Mouse (Mus musculus) left cerebral cortex, postnatal 25 days (tissue): ENCODE measurements around the gene Tnfsf9. TPM values are rescaled to one million over a fixed set of nuclear protein-coding genes. Genes with fewer than 3 reads are reported as not detected.

Experiments
- DNase-seq, 2 experiments: peaks; one replicate each; pipeline ENCODE4 v3.0.0; 2022; ENCODE audit warnings: low spot score in 2 of 2, mixed read lengths in 1 of 2
- intact Hi-C: fragments of 180-260 bp; cut with DNase I; formaldehyde crosslinking; loops from one replicate; pipeline ENCODE4 v1.15.1; 2025
- total RNA-seq, 2 experiments: library from RNA; stranded (reverse); gene quantifications; 2 replicates each; pipeline ENCODE4 v1.2.3; 2021

The Tnfsf9 gene
- total RNA-seq, 2 experiments from 2014 or later = 1.2 TPM; not detected in 1

DNA sequence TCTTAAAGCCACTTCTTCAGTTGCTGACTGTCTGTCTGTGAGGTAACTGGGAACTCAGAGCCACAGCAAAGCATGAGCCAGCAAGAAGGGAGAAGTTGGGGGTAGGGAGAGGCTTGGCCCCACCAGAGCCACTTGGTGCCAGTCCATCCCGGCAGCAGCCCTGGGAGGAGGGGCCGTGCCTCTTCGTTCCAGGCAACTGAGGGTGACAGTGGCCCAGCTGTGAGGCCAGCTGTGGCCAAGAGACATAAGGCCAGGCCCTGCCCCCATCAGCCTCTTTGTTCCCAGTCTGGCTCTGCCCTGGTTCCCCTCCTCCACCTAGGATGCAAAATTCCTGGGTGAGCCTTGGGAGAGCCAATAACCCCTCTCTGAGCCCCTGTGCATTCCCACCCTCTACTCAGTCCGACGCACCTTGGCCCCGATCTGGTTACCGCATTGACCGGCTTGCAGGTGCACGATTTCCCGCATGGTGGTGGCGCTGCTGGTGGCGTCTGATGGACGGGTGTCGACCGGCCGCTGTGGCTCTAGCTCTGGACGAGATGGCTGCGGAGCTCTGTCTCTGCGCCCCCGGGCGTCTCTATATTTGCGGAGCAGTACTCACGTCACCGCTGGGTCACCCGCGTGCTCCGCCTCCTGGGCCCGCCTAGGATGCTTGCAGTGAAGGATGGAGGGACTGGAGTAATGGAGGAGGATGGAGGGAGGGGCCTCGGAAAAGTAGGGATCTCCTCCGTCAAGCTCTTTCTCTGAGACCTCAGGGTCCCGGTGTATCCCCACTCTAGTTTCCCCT is 17.9 kb upstream of the Tnfsf9 start, which contains the start of gene Tubb4a:
TSS of gene Tubb4a (minus strand) at position 734 of the 784 bp plus-strand sequence.
- peak; percentile 85 to 94 for DNase-seq
- intact Hi-C loops = loop anchor here (1.0 kb wide), 1 partner anchor 27 kb away; no protein-coding TSS in a partner anchor

DNA sequence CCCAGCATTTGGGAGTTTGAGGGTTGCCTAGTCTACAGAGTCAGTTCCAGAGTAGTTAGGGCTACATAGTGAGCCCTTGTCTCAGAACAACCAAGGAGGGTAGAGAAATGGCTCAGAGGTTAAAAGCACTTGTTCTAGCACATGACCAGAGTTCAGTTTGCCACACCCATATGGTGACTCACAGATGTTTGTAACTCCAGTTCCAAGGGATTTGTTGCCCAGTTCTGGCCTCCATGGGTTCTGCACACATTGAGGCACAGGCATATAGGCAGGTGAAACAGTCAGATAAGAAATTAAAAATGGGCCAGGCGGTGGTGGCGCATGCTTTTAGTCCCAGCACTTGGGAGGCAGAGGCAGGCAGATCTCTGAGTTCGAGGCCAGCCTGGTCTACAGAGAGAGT is 10.9 kb upstream of the Tnfsf9 start:
- no peak for DNase-seq
- intact Hi-C loops = no loop called here

DNA sequence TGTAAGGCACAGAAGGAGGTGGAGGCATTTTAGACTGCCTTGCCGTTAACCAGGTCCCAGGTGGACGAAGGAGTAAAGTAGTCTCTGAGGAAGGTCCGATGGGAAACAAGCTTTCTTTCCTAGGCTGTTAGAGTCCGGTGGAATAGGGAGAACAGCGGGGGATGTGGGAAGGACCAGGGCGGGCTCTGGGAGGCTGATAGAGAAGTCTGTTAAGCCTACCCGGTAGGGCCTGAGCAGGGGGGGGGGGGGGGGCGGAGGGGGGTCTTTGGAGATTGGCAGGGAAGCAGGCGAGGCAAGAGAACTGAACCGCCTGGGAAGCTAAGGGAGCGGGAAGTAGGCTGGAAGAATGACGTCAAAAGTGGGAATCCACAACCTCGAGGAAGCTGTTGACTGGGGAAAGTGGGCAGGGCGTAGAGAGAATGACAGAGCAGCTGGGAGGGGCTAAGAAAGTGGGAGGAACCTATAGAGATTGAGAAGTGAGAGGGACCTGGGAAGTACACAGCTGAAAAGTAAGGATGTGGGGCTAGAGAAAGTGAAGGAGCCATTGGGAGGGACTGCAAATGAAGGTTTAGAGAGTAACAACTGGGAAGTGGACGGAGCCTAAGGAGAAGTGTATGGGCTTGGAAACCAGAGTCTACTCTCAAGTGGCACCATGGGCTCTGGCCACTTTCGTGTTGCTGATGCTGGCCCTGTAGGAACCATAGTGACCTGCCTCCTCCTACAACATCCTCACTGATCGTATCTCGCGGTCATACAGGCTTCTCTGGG is 9.1 kb upstream of the Tnfsf9 start:
- intact Hi-C loops = loop anchor here (1.0 to 2.0 kb wide), 2 partner anchors 71 to 239 kb away; no protein-coding TSS in a partner anchor
- peak in 1 of 2 experiments; percentile 46 for DNase-seq

DNA sequence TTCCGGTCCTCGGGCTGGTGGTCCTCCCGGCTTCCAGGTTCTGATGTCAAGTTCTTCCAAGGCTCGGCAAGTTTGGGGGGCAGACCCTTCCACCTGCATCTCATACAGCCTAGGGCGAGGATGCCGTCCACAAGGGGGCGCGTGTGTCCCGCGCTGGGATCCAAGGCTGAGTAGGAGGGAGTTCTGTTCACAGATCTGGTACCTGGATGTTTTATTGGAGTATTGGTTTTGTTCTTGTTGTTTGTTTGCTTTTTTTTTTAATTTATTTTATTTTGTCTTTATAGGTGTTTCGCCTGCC is 8.6 kb upstream of the Tnfsf9 start:
- intact Hi-C loops = loop anchor here (1.0 to 2.0 kb wide), 2 partner anchors 71 to 238 kb away; no protein-coding TSS in a partner anchor

DNA sequence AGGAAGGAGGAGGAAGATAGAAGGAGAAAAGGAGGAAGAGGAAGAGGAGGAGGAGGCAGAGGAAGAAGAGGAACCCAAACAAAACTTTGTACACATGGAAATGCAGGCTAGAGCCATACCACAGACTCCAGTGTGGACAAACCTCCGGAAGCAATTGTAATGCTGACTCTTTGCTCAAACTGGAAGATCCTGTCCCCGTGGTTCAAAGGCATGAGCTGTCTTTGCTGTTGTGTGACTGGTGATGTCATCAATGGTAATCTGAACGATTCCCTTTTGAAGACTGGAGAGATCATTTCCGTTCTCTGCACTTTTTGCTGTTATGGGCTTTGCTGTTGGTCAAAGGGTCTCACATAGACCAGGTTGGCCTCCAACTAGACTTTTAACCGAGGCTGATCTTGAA is 6.8 kb upstream of the Tnfsf9 start:
- DNase-seq = no peak
- intact Hi-C loops = no loop called here

More for the DNA sequence above, 8.6 kb upstream of the Tnfsf9 start:
- DNase-seq = peak; percentile 80 to 83

DNA sequence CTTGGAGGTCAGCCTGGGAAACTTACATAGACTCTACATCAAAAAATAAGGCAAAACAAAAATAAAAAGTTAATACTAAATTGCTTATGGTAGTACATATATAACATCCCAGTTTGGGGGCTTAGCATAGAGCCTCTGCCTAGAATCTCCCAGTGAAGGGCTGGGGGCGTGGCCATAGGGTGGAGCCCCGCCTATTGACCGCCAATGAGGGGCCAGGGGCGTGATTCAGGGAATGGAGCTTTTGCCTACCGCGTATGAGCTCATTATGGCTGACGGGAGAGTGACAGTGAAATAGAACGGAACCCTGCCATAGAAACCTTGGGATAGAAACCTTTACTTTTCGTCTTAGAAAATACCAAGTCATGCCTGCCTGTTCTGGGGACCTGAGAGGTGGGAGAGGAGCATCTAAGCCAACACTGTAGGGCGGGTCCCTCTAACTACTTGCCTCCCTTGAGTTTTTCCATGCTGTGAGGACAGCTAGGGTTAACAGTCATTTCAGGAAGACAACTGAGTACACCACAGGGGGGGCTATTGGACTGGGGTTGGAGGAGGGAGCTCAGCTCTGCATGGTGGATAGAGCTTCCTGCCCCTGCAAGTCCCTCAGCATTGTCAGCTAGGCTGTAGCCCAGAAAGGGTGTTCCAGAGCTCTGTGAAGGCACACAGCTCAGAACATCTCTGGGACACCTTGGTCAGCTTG is 5.3 kb upstream of the Tnfsf9 start:
- intact Hi-C loops = no loop called here
- DNase-seq = no peak

DNA sequence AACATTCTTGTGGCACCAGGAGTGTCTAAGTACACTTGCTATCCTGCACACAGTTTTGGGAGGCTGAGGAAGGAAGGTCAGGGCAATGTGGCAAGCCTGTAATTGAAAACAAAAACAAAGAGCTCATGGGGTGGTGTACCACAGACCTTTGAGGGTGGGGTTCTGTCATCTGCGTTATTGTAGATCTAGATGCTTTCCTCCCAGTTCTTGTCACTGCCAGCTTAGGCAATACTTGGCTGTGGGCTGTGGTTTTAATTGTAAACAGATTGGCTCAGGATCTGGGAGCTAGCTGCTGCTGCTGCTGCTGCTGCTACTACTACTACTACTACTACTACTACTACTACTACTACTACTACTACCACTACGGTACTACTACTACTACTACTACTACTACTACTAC is 2.8 kb upstream of the Tnfsf9 start:
- intact Hi-C loops = no loop called here
- no peak for DNase-seq

DNA sequence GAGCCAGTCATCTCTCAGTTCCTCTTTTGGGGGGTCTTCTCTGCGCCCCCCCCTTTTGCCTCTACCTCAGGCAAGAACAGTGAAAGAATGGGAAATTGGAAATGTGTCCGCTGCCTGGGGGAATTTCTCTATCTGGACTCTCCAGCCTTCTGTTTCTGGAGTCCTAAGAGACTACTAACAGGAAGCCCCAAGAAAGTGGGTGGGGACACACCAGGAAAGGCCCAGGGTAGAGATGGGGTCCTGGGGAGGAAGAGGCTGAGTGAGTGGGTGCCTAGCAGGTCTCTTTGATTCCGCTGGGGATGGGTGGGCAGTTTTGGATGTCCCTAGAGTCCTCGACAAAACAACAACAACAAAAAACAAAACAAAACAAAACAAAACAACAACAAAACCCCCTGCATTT is 629 bp upstream of the Tnfsf9 start:
- intact Hi-C loops = no loop called here

DNA sequence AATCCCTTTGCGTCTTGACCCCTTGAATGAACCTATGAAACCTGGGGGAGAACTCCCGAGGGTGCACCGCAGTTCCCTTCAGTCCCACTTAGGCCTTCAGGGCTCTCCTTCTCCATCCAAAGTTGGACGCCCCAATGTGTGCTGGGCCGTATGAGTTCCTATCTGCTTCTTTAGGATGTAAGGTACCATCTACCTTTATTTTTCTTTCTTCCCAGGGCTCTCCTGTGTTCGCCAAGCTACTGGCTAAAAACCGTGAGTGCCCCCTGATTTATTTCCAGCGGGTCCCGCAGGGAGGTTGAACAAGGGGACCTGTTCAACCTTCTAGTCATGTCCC is 877 bp downstream of the Tnfsf9 start:
- intact Hi-C loops = no loop called here
- no peak for DNase-seq

More for the DNA sequence above, 629 bp upstream of the Tnfsf9 start:
- no peak for DNase-seq

DNA sequence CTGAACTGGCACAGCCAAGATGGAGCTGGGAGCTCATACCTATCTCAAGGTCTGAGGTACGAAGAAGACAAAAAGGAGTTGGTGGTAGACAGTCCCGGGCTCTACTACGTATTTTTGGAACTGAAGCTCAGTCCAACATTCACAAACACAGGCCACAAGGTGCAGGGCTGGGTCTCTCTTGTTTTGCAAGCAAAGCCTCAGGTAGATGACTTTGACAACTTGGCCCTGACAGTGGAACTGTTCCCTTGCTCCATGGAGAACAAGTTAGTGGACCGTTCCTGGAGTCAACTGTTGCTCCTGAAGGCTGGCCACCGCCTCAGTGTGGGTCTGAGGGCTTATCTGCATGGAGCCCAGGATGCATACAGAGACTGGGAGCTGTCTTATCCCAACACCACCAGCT is 1.9 kb downstream of the Tnfsf9 start:
- intact Hi-C loops = no loop called here
- no peak for DNase-seq

DNA sequence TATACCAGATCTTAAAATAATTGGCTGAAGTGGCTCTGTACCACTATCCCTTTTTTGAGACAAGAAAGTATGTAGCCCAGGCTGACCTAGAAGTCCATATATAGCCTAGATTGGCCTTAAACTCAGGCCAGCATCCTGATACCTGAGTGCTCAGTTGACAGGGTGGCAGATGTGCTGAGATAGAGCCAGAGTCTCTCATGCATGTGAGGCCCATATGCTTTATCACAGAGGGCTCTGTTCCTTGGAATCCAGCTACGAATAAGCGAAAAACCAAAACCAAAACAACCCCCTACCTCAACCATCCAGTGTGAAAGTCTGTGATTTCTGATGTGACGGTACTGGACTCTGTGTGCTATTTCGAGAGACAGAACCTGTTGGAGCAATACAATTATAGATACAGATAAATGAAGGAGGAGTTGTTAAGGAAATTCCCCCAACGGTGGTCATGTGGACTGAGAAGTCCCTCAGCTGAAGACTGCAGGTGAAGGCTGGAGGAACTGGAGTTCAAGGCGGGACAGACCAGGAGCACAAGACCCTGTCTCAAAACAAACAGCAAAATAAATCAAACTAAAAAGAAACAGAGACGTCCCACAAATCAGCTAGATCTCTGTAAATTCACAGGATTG is 3.0 kb downstream of the Tnfsf9 start:
- intact Hi-C loops = no loop called here
- DNase-seq = no peak

DNA sequence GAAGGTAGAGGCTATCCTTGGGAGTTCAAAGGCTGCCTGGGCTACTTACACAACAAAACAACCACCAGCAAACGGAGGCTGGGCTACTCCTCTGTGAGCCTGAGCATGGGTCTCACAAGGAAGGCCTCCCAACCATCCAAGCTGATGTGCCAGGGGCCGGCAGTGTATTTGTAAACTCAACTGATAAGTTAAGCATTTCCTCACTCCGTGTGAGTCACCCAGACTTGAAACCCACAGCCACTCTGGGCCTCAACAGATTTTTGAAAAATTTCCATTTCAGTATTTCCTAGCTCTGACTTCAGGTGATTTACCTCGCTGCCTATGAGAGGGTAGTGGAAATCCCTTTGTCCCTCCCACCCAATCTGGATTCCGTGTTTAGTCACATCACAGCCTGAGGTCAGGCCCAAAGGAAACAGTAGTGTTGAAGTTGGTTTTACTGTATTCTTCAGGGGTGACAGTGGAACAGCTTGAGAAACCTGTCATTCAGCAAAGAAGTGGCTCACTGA is 3.6 kb downstream of the Tnfsf9 start:
- intact Hi-C loops = no loop called here

DNA sequence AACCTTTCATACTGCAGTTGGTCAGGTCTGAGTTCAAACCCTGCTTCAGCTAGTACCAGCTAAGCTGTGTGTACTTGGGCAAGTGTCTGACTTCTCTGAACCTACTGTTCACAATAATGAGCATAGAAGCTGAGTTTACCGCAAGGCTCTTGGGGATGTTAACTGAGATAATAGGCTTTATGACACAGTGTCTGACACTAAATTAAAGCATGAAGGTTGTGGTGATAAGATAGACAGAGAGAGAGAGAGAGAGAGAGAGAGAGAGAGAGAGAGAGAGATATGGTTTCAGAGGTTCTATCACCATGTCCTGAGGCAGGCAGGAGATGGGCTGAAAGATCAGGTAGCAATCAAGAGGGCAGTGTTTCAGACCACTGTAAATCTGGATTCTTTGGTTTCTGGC is 4.9 kb downstream of the Tnfsf9 start:
- intact Hi-C loops = no loop called here
- no peak for DNase-seq

More for the DNA sequence above, 3.6 kb downstream of the Tnfsf9 start:
- DNase-seq = no peak

DNA sequence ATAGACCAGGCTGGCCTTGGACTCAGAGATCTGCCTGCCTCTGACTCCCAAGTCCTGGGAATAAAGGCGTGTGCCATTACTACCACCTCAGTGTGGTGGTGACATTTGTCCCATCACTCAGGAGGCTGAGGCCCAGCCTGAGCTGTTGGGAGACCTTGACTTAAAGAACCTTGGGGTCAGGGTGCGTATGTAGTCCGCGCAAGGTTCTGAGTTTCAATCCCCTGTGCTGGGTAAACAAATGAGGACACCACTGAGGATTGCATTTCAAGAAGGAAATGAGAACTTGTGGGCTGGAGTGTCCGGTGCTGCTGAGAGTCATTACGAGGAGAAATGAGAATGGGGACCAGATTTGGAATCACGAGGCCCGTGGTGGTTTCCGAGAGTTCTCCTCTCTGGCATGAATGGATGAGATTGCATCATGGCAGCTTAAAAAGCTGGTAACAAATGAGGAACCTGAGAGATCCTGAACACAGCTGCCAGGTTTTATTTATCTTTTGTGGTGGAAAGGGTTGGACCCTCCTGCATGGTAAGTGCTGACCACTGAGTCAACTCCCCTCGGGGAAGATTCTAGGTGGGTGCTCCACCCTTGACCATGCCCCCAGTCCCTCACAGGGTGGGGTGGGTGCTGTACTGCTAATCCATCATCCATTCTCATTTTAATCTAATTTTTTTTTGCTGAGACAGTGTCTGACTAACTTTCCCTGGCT is 7.8 kb downstream of the Tnfsf9 start:
- intact Hi-C loops = no loop called here

DNA sequence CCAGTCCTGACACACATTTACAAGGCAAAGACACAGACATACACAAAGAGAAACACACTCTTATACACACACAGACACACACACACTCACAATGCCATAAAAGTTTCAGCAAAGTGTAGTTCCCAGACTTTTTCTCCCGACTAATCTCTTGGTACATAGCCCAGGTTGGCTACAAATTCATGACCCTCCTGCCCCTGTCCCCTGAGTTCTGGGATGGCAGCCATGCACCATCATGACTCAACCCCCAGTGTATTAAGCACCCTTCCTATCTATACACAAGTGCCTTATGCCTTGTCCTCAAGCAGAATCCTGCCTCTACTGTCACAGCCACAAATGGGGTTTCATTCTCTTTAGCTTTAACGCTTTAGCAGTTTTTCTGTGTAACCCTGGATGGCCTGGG is 11.7 kb downstream of the Tnfsf9 start:
- intact Hi-C loops = no loop called here
- DNase-seq = no peak

More for the DNA sequence above, 7.8 kb downstream of the Tnfsf9 start:
- DNase-seq = no peak

DNA sequence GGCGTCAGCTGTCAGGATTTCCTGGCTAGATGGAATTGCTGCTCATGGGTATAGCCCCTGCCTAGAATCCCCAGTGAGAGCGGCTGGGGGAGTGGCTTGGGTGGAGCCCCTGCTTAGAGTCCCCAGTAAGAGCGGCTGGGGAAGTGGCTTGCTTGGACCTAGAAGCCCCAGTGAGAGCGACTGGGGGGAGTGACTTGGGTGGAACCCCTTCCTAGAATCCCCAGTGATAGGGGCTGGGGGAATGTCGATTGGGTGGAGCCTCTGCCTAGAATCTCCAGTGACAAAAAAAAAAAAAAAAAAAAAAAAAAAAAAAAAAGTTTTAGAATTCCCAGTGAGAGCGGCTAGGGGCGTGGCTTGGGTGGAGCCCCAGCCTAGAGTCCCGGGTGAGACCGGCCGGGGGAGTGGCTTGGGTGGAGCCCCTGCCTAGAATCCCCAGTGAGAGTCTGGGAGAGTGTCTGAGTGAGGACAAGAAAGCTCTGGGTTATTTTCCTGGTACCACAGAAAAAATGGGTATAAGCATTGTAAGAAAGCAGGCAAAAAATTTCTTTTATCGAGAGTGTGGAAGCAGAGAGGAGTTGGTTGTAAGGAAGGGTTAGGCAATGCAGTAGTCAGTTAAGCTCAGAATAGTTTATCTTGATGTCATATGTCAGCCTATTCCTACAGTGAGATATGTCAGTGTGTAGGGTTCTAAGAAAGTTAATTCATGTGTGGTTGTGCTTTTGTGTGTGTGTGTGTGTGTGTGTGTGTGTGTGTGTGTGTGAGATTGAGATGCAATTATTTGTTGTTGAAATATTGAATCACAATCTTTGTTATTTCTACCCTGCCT is 13.6 kb downstream of the Tnfsf9 start:
- DNase-seq = no peak
- intact Hi-C loops = no loop called here

DNA sequence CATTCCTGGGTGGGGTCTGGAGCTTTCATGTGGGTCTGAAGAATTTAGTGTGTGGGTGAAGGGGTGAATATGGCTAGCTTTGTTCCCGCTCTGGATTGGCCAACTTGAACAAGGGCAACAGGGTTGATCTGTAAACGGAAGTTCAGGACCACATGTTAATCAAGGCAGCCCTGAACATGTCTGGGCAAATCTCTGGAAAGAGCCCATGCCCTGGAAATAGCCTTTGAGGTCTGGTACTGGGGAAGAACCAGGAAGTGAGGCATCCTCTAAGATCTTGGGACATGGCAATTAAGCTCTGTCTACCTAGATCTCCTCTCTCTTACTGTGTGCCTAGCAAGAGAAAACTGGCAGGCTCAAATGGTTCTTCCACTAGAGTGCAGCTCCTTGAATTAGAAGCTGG is 16.7 kb downstream of the Tnfsf9 start:
- no peak for DNase-seq
- intact Hi-C loops = no loop called here
